Mouse (Mus musculus) forebrain, embryonic 15.5 days (tissue): ENCODE data around the gene Dcaf5. TPM values are rescaled to one million over a fixed set of nuclear protein-coding genes. Genes with fewer than 3 reads are reported as not detected.
"Not testable (repeated sequence)": the region's sequence is repeated elsewhere in the genome, so short reads cannot be mapped to it uniquely, and the experiment has no call there.

Source experiments
- ATAC-seq: fragments of 200-750 bp; cut with Nextera tagmentation; replicated peaks from 2 replicates; pipeline ENCODE4 v1.8.0; 2017; ENCODE audit warnings: mild to moderate bottlenecking, moderate TSS enrichment, moderate library complexity
- H3K27ac ChIP-seq: fragments of 300-500 bp; sonication (generic); replicated peaks from 2 replicates; pipeline ENCODE4 v1.5.1; 2015; ENCODE audit warnings: mild to moderate bottlenecking, inconsistent platforms
- H3K27me3 ChIP-seq: fragments of 300-500 bp; sonication (generic); 2 replicates; pipeline ENCODE4 v1.6.1; 2015; ENCODE audit warnings: inconsistent platforms
- H3K36me3 ChIP-seq: fragments of 300-500 bp; sonication (generic); 2 replicates; pipeline ENCODE4 v1.6.1; 2015; ENCODE audit warnings: mild to moderate bottlenecking, inconsistent platforms
- H3K4me1 ChIP-seq: fragments of 300-500 bp; sonication (generic); 2 replicates; pipeline ENCODE4 v1.6.1; 2015; ENCODE audit warnings: inconsistent platforms
- H3K4me2 ChIP-seq: fragments of 300-500 bp; sonication (generic); replicated peaks from 2 replicates; pipeline ENCODE4 v1.6.1; 2015; ENCODE audit warnings: mild to moderate bottlenecking, inconsistent platforms
- H3K4me3 ChIP-seq: fragments of 300-500 bp; sonication (generic); 2 replicates; pipeline ENCODE4 v1.5.1; 2015; ENCODE audit warnings: mild to moderate bottlenecking, inconsistent platforms
- H3K9ac ChIP-seq: fragments of 300-500 bp; sonication (generic); replicated peaks from 2 replicates; pipeline ENCODE4 v1.6.1; 2015; ENCODE audit warnings: mild to moderate bottlenecking, inconsistent platforms
- H3K9me3 ChIP-seq: fragments of 300-500 bp; sonication (generic); 2 replicates; pipeline ENCODE4 v1.6.1; 2016; ENCODE audit warnings: inconsistent platforms
- WGBS: fragments of 180-500 bp; shearing (Covaris S2); methylation state at CpG from one replicate; pipeline ENCODE4 v1.1.7; 2015; ENCODE audit warnings: mixed read lengths; 5-methylcytosine and 5-hydroxymethylcytosine counted together
- polyA plus RNA-seq: library from polyadenylated mRNA; unstranded; fragments of >200 nt; fragmentation: Nextera tagmentation; extraction: Ambion mirVana; gene quantifications from 2 replicates; pipeline ENCODE4 v1.2.1, GENCODE M21; 2015

The Dcaf5 gene
- 19.9 and 21.0 TPM in 2 replicates for polyA plus RNA-seq

GRCm38 (mm10) chr12:80436336-80436976 lies at the start of gene Dcaf5:
Gene Dcaf5 (minus strand): TSS chr12:80436601.
- Histone ChIP-seq H3K4me2 (peak within 1 kb of the TSS; percentile 74), H3K27ac (peak within 1 kb of the TSS; percentile 96), H3K9ac (peak within 1 kb of the TSS; percentile 81), H3K4me3 (peak within 1 kb of the TSS; percentile 92), H3K4me1 (peaks cover 19% of the 10 kb centered on the region), H3K27me3 (no peaks in the 10 kb centered on the region), H3K36me3 (no peaks in the 10 kb centered on the region), H3K9me3 (no peaks in the 10 kb centered on the region)
- WGBS = 1% methylated on average over 77 of the region's 79 CpGs
- ATAC-seq = peak; percentile 86

GRCm38 (mm10) chr12:80483397-80483796 lies 47.0 kb upstream of the Dcaf5 start:
- no peaks in the 10 kb centered on the region for H3K27me3 ChIP-seq
- H3K4me2 ChIP-seq = no peak overlapping the region
- ATAC-seq = no peak
- H3K4me3 ChIP-seq = no peak overlapping the region
- peaks cover 36% of the 10 kb centered on the region for H3K36me3 ChIP-seq
- H3K4me1 ChIP-seq = no peaks in the 10 kb centered on the region
- WGBS = 79% methylated on average over 3 of the region's 3 CpGs
- H3K27ac ChIP-seq = no peak overlapping the region
- no peaks in the 10 kb centered on the region for H3K9me3 ChIP-seq
- no peak overlapping the region for H3K9ac ChIP-seq

- WGBS = 87% methylated on average over 3 of the region's 3 CpGs
- H3K27ac ChIP-seq = no peak overlapping the region
These were observed 43.6 kb upstream of the Dcaf5 start for GRCm38 (mm10) chr12:80479986-80480385.

GRCm38 (mm10) chr12:80473731-80474130 lies 37.3 kb upstream of the Dcaf5 start:
- Histone ChIP-seq H3K9ac (no peak overlapping the region), H3K27ac (no peak overlapping the region), H3K36me3 (no peaks in the 10 kb centered on the region; the same call in 1 of the 2 replicates), H3K4me2 (no peak overlapping the region), H3K4me1 (no peaks in the 10 kb centered on the region), H3K4me3 (no peak overlapping the region), H3K9me3 (no peaks in the 10 kb centered on the region), H3K27me3 (no peaks in the 10 kb centered on the region)
- no peak for ATAC-seq
- WGBS = 77% methylated on average over 3 of the region's 3 CpGs

More at GRCm38 (mm10) chr12:80479986-80480385, 43.6 kb upstream of the Dcaf5 start:
- Histone ChIP-seq H3K36me3 (peaks cover 29% of the 10 kb centered on the region), H3K27me3 (no peaks in the 10 kb centered on the region), H3K4me1 (no peaks in the 10 kb centered on the region), H3K4me2 (no peak overlapping the region), H3K9me3 (no peaks in the 10 kb centered on the region), H3K4me3 (no peak overlapping the region), H3K9ac (no peak overlapping the region)
- no peak for ATAC-seq

GRCm38 (mm10) chr12:80471926-80472325 lies 35.5 kb upstream of the Dcaf5 start:
- Histone ChIP-seq H3K4me3 (no peak overlapping the region), H3K36me3 (no peaks in the 10 kb centered on the region), H3K27me3 (no peaks in the 10 kb centered on the region), H3K4me2 (no peak overlapping the region), H3K27ac (no peak overlapping the region), H3K9ac (no peak overlapping the region), H3K9me3 (no peaks in the 10 kb centered on the region), H3K4me1 (no peaks in the 10 kb centered on the region)
- 90% methylated on average over 4 of the region's 4 CpGs for WGBS
- ATAC-seq = no peak

GRCm38 (mm10) chr12:80470206-80470605 lies 33.8 kb upstream of the Dcaf5 start:
- Histone ChIP-seq H3K9ac (no peak overlapping the region), H3K9me3 (no peaks in the 10 kb centered on the region), H3K4me2 (no peak overlapping the region), H3K4me3 (no peak overlapping the region), H3K27me3 (no peaks in the 10 kb centered on the region), H3K27ac (no peak overlapping the region), H3K36me3 (no peaks in the 10 kb centered on the region), H3K4me1 (no peaks in the 10 kb centered on the region)
- WGBS = 85% methylated on average over 2 of the region's 2 CpGs
- no peak for ATAC-seq

- Histone ChIP-seq H3K36me3 (no peaks in the 10 kb centered on the region), H3K4me2 (peak overlapping the region; percentile 92), H3K9me3 (no peaks in the 10 kb centered on the region), H3K27ac (peak overlapping the region; percentile 85), H3K4me3 (peak overlapping the region; percentile 53), H3K27me3 (no peaks in the 10 kb centered on the region), H3K4me1 (peaks cover 8% of the 10 kb centered on the region), H3K9ac (peak overlapping the region; percentile 67)
- 4% methylated on average over 17 of the region's 17 CpGs for WGBS
- no peak for ATAC-seq
These were observed 27.4 kb upstream of the Dcaf5 start for GRCm38 (mm10) chr12:80463666-80464269.

- ATAC-seq = peak; percentile 98
- Histone ChIP-seq H3K4me1 (peaks cover 8% of the 10 kb centered on the region), H3K4me3 (peak within 1 kb of the TSS; percentile 53), H3K4me2 (peak within 1 kb of the TSS; percentile 92), H3K36me3 (no peaks in the 10 kb centered on the region), H3K9ac (peak within 1 kb of the TSS; percentile 67), H3K9me3 (no peaks in the 10 kb centered on the region), H3K27ac (peak within 1 kb of the TSS; percentile 85), H3K27me3 (no peaks in the 10 kb centered on the region)
- WGBS = under 1% methylated on average over 43 of the region's 45 CpGs
These were observed 26.7 kb upstream of the Dcaf5 start, which contains the start of gene Exd2 for GRCm38 (mm10) chr12:80462942-80463651. Gene Exd2 (plus strand): TSS chr12:80463095.

- H3K36me3 ChIP-seq, H3K27me3 ChIP-seq, H3K4me1 ChIP-seq, H3K9me3 ChIP-seq: not testable (repeated sequence)
- peak overlapping the region; percentile 67 for H3K9ac ChIP-seq
- H3K27ac ChIP-seq = peak overlapping the region; percentile 85
- ATAC-seq = peak; percentile 11; the same call in 1 of the 2 replicates
- H3K4me2 ChIP-seq = peak overlapping the region; percentile 92
- 8% methylated on average over 10 of the region's 10 CpGs for WGBS
- peak overlapping the region; percentile 53 for H3K4me3 ChIP-seq
These were observed 26.0 kb upstream of the Dcaf5 start for GRCm38 (mm10) chr12:80462292-80462896.

GRCm38 (mm10) chr12:80458033-80458432 lies 21.6 kb upstream of the Dcaf5 start:
- no peak overlapping the region for H3K9ac ChIP-seq
- H3K4me2 ChIP-seq = no peak overlapping the region
- no peak overlapping the region for H3K27ac ChIP-seq
- H3K4me1 ChIP-seq = no peaks in the 10 kb centered on the region
- H3K9me3 ChIP-seq = no peaks in the 10 kb centered on the region
- 53% methylated on average over 5 of the region's 5 CpGs for WGBS
- H3K4me3 ChIP-seq = no peak overlapping the region
- H3K27me3 ChIP-seq = no peaks in the 10 kb centered on the region
- no peak for ATAC-seq
- H3K36me3 ChIP-seq = no peaks in the 10 kb centered on the region

- no peak overlapping the region for H3K4me3 ChIP-seq
- no peaks in the 10 kb centered on the region for H3K4me1 ChIP-seq
- H3K27me3 ChIP-seq = no peaks in the 10 kb centered on the region
- 80% methylated on average over 1 of the region's 1 CpGs for WGBS
- no peaks in the 10 kb centered on the region for H3K36me3 ChIP-seq
- ATAC-seq = no peak
- no peaks in the 10 kb centered on the region for H3K9me3 ChIP-seq
- no peak overlapping the region for H3K4me2 ChIP-seq
- no peak overlapping the region for H3K9ac ChIP-seq
- no peak overlapping the region for H3K27ac ChIP-seq
These were observed 17.1 kb upstream of the Dcaf5 start for GRCm38 (mm10) chr12:80453506-80453905.
